Comparison of ENCODE assay signal across 8 mouse cellular contexts in the genomic region with DNA sequence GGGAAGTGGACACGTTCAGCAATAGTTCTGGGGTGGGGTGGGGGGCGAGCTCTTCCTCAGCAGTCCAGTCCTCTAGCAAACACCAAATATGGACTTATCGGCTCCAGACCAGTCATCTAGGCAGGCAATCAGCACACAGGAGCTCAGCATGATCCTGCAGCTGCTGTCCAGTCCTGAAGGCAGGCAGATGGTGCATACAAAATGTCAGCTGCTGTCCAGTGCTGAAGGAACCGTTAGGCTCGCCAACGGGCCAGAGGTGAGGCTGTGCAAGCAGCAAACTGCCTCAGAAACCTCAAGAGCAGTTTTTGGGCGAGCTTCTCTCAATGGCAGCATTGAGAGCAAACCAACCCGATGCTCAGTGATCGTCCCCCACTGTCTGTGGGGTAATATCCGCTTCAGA.
DNase-seq lines count a peak whose midpoint lies in the region; ATAC-seq and TF ChIP-seq lines count a peak whose summit lies in the region.

No protein-coding gene starts in this region.

- no peak overlapping the region for H3K4me2 ChIP-seq in lung, embryonic 15.5 days
- no peak overlapping the region for H3K4me2 ChIP-seq in stomach, postnatal 0 days (replicated peaks; ENCODE audit: low read depth)

- ATAC-seq in lung, embryonic 15.5 days (ENCODE audit: borderline replicate concordance, extremely low read depth, low FRiP score, low TSS enrichment), result peak; percentile 39; the same call in 1 of the 2 replicates
- ATAC-seq in granulocyte monocyte progenitor cell, adult 5-6 weeks (replicated peaks; ENCODE audit: poor library complexity, severe bottlenecking), result peak; percentile 56; the same call in 1 of the 2 replicates
- peak; percentile 68; the same call in 1 of the 2 replicates for ATAC-seq in stomach, postnatal 0 days (ENCODE audit: low FRiP score, low TSS enrichment)

- H3K9ac ChIP-seq in lung, embryonic 15.5 days, result no peak overlapping the region
- H3K9ac ChIP-seq in stomach, postnatal 0 days (ENCODE audit: low read length), result no peak overlapping the region

- no peak overlapping the region for H3K4me3 ChIP-seq in lung, embryonic 15.5 days
- H3K4me3 ChIP-seq in lung, adult 2 months (replicated peaks; ENCODE audit: extremely low read depth, low read depth, low read length), result no peak overlapping the region
- H3K4me3 ChIP-seq in limb, embryonic 10.5 days, result no peak overlapping the region
- H3K4me3 ChIP-seq in stomach, postnatal 0 days (ENCODE audit: low read depth, low read length), result no peak overlapping the region
- H3K4me3 ChIP-seq in thymus, adult 2 months (ENCODE audit: control insufficient read depth, insufficient read depth, low read length), result no peak overlapping the region

- H3K9me3 ChIP-seq in lung, embryonic 15.5 days, result no peaks in the 10 kb centered on the region
- H3K9me3 ChIP-seq in limb, embryonic 10.5 days (replicated peaks), result no peaks in the 10 kb centered on the region
- no peaks in the 10 kb centered on the region for H3K9me3 ChIP-seq in stomach, postnatal 0 days (ENCODE audit: control insufficient read depth, low read length)

- no peaks in the 10 kb centered on the region for H3K36me3 ChIP-seq in lung, embryonic 15.5 days
- H3K36me3 ChIP-seq in limb, embryonic 10.5 days, result no peaks in the 10 kb centered on the region
- H3K36me3 ChIP-seq in stomach, postnatal 0 days (ENCODE audit: control insufficient read depth, insufficient read depth, low read length), result no peaks in the 10 kb centered on the region
- H3K36me3 ChIP-seq in thymus, adult 2 months (ENCODE audit: control insufficient read depth, insufficient read depth, low read length), result no peaks in the 10 kb centered on the region

- H3K4me1 ChIP-seq in lung, embryonic 15.5 days, result no peaks in the 10 kb centered on the region
- H3K4me1 ChIP-seq in lung, adult 2 months (ENCODE audit: control insufficient read depth, insufficient read depth, low read length), result no peaks in the 10 kb centered on the region
- H3K4me1 ChIP-seq in limb, embryonic 10.5 days, result no peaks in the 10 kb centered on the region
- no peaks in the 10 kb centered on the region for H3K4me1 ChIP-seq in stomach, postnatal 0 days (replicated peaks; ENCODE audit: control insufficient read depth, insufficient read depth)
- H3K4me1 ChIP-seq in thymus, adult 2 months (replicated peaks; ENCODE audit: control insufficient read depth, insufficient read depth, low read length), result no peaks in the 10 kb centered on the region

- no peaks in the 10 kb centered on the region for H3K27me3 ChIP-seq in lung, embryonic 15.5 days
- H3K27me3 ChIP-seq in limb, embryonic 10.5 days (ENCODE audit: low read depth, poor library complexity, severe bottlenecking), result no peaks in the 10 kb centered on the region
- no peaks in the 10 kb centered on the region for H3K27me3 ChIP-seq in stomach, postnatal 0 days (ENCODE audit: control insufficient read depth, insufficient read depth, low read length)
- H3K27me3 ChIP-seq in thymus, adult 2 months (ENCODE audit: control insufficient read depth, insufficient read depth, low read length), result no peaks in the 10 kb centered on the region

- no peak for TF ChIP-seq EP300 in stomach, postnatal 0 days (optimal IDR thresholded peaks at IDR 0.05)

- no peak overlapping the region for H3K27ac ChIP-seq in lung, embryonic 15.5 days
- no peak overlapping the region for H3K27ac ChIP-seq in limb, embryonic 10.5 days
- H3K27ac ChIP-seq in stomach, postnatal 0 days (replicated peaks), result no peak overlapping the region
- H3K27ac ChIP-seq in thymus, adult 2 months (ENCODE audit: control insufficient read depth, insufficient read depth, low read length), result no peak overlapping the region

- 14% methylated on average over 10 of the region's 10 CpGs for WGBS in lung, embryonic 15.5 days
- 19% methylated on average over 10 of the region's 10 CpGs for WGBS in lung, adult 2 months
- 33% methylated on average over 10 of the region's 10 CpGs for WGBS in limb, embryonic 10.5 days
- WGBS in stomach, postnatal 0 days, result 21% methylated on average over 10 of the region's 10 CpGs
- 36% methylated on average over 10 of the region's 10 CpGs for WGBS in thymus, adult 2 months

- TF ChIP-seq POLR2A in lung, adult 2 months (IDR thresholded peaks at IDR 0.05; ENCODE audit: borderline replicate concordance, extremely low read depth, low read depth, low read length), result no peak
- TF ChIP-seq POLR2A in thymus, adult 2 months (IDR thresholded peaks at IDR 0.05; ENCODE audit: control insufficient read depth, extremely low read depth, insufficient read depth, low read length, poor library complexity), result no peak

- no peak for DNase-seq in lung, adult 2 months
- peak; percentile 77 for DNase-seq in ZHBTc4 (ENCODE audit: low read depth, low spot score)
- peak; percentile 80 for DNase-seq in limb, embryonic 10.5 days (ENCODE audit: low spot score)
- peak; percentile 72 for DNase-seq in stomach, postnatal 0 days (ENCODE audit: low spot score)
- DNase-seq in left cerebral cortex, adult 9 months (ENCODE audit: low spot score in 2 of 2), result no peak
- DNase-seq in thymus, adult 2 months, result no peak

- no peak for TF ChIP-seq CTCF in lung, adult 2 months (IDR thresholded peaks at IDR 0.05; ENCODE audit: insufficient read depth, low read length)
- no peak for TF ChIP-seq CTCF in stomach, postnatal 0 days (IDR thresholded peaks at IDR 0.05; ENCODE audit: low read depth)
- TF ChIP-seq CTCF in thymus, adult 2 months (IDR thresholded peaks at IDR 0.05; ENCODE audit: borderline replicate concordance, control insufficient read depth, extremely low read depth, insufficient read depth, low read length, poor library complexity), result no peak

Comparison
In these comparisons a context has a peak if more than half of its experiments do, and no peak if none do; other contexts are left out.
1. DNase-seq: peak in ZHBTc4 (single experiment), limb, embryonic 10.5 days (single experiment) and stomach, postnatal 0 days (single experiment); none in lung, adult 2 months (single experiment), left cerebral cortex, adult 9 months (0 of 2) and thymus, adult 2 months (single experiment).
2. Peak in every context shown above with its lines, with median percentiles within 50 percentile points of each other: ATAC-seq.